Mouse (Mus musculus) midbrain, embryonic 16.5 days (tissue): Measurements from ENCODE around the gene Shisa6. TPM values are rescaled to one million over a fixed set of nuclear protein-coding genes. Genes with fewer than 3 reads are reported as not detected.

Source experiments
- ATAC-seq: fragments of 200-750 bp; cut with Nextera tagmentation; 2 replicates; pipeline ENCODE4 v1.8.0; 2017; ENCODE audit warnings: moderate TSS enrichment
- H3K27ac ChIP-seq: fragments of 300-500 bp; sonication (generic); 2 replicates; pipeline ENCODE4 v1.5.1; 2014; ENCODE audit warnings: mild to moderate bottlenecking, low read length, mixed read lengths
- H3K27me3 ChIP-seq: fragments of 300-500 bp; sonication (generic); 2 replicates; pipeline ENCODE4 v1.6.1; 2014; ENCODE audit warnings: low read depth, low read length, mixed read lengths; ENCODE audit not compliant: control insufficient read depth, insufficient read depth
- H3K36me3 ChIP-seq: fragments of 300-500 bp; sonication (generic); 2 replicates; pipeline ENCODE4 v1.6.1; 2014; ENCODE audit warnings: mild to moderate bottlenecking, low read length, moderate library complexity, mixed read lengths; ENCODE audit not compliant: control insufficient read depth, insufficient read depth
- H3K4me1 ChIP-seq: fragments of 300-500 bp; sonication (generic); 2 replicates; pipeline ENCODE4 v1.6.1; 2014; ENCODE audit warnings: mild to moderate bottlenecking, low read length, mixed read lengths; ENCODE audit not compliant: control insufficient read depth, insufficient read depth
- H3K4me2 ChIP-seq: fragments of 300-500 bp; sonication (generic); 2 replicates; pipeline ENCODE4 v1.6.1; 2014; ENCODE audit warnings: mild to moderate bottlenecking, low read length, mixed read lengths
- H3K4me3 ChIP-seq: fragments of 300-500 bp; sonication (generic); 2 replicates; pipeline ENCODE4 v1.5.1; 2014; ENCODE audit warnings: low read depth, mild to moderate bottlenecking, low read length, moderate library complexity, mixed read lengths
- H3K9ac ChIP-seq: fragments of 300-500 bp; sonication (generic); 2 replicates; pipeline ENCODE4 v1.6.1; 2014; ENCODE audit warnings: low read depth, low read length, mixed read lengths
- H3K9me3 ChIP-seq: fragments of 300-500 bp; sonication (generic); replicated peaks from 2 replicates; pipeline ENCODE4 v1.6.1; 2014; ENCODE audit warnings: mild to moderate bottlenecking, low read length, mixed read lengths; ENCODE audit not compliant: control insufficient read depth, poor library complexity, severe bottlenecking
- WGBS: fragments of 180-500 bp; shearing (Covaris S2); extraction: QIAGEN DNeasy Blood & Tissue Kit; methylation state at CpG from one replicate; pipeline ENCODE4 v1.1.7; 2014; 5-methylcytosine and 5-hydroxymethylcytosine counted together
- polyA plus RNA-seq: library from polyadenylated mRNA; unstranded; fragments of >200 nt; fragmentation: Nextera tagmentation; extraction: Ambion mirVana; gene quantifications from 2 replicates; pipeline ENCODE4 v1.2.1, GENCODE M21; 2015

Shisa6 gene
- polyA plus RNA-seq: 3.4 and 3.9 TPM in 2 replicates

DNA sequence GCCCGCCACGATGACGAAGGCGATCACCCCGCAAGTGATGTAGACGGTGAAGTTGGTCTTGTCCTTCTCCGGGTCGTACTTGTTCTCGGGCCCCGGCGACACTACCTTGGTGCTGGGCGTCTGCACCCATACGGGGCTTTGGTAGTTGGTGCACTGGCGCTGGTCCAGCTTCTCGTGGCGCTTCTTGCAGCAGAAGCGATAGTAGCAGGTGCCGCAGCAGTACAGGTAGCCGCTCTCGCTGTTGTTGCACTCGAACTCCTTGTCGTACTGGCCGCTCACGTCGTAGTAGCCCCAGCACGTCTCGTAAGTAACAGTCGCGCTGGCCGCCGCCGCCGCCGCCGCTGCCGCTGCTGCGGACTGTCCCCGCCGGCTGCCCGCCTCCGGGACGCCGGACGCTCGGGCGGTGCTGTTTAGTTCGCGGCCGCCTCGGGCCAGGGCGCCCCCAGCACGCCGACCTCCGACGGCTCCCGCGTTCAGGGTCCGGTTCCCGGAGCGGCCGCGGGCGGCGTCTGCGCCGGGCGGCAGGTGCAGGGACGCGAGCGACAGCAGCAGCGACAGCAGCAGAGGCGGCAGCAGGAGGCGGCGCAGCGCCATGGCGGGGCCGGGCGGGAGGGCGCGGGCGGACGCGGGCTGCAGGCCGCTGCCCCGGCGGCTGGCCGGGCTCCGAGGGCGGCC lies at the start of gene Shisa6:
TSS of gene Shisa6 (minus strand) at position 594 of the 675 bp plus-strand sequence.
- H3K4me2 ChIP-seq: peak within 1 kb of the TSS; percentile 78
- H3K36me3 ChIP-seq: no peaks in the 10 kb centered on the region
- H3K4me3 ChIP-seq: peak within 1 kb of the TSS; percentile 66
- H3K27ac ChIP-seq: peak within 1 kb of the TSS; percentile 55
- peaks cover 20% of the 10 kb centered on the region for H3K27me3 ChIP-seq
- peaks cover 5% of the 10 kb centered on the region for H3K4me1 ChIP-seq
- no peaks in the 10 kb centered on the region for H3K9me3 ChIP-seq
- peak within 1 kb of the TSS; percentile 73 for H3K9ac ChIP-seq
- under 1% methylated on average over 73 of the region's 89 CpGs for WGBS
- ATAC-seq: peak; percentile 70

DNA sequence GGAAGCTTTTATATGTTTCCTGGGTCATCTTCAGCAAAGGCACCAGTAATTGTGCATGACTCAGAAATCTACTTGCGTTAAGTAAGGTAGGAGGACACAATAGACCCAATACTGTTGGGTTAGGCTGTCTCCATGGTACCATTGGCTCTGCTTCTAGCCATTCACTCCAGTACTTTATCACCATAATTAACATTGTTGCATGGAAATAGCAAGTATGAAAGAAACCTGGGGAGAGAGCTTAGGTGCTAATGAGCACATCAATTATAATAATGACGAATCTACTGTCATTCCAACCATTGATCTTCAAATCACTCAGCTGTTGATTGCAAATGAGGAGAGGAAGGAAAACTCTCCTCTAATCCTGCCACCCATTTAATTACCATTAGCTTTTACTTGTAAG lies 48.1 kb upstream of the Shisa6 start:
- H3K27me3 ChIP-seq: no peaks in the 10 kb centered on the region
- H3K4me2 ChIP-seq: no peak overlapping the region
- WGBS: 17% methylated on average over 2 of the region's 2 CpGs
- no peaks in the 10 kb centered on the region for H3K4me1 ChIP-seq
- ATAC-seq: no peak
- no peak overlapping the region for H3K9ac ChIP-seq
- no peak overlapping the region for H3K27ac ChIP-seq
- H3K9me3 ChIP-seq: no peaks in the 10 kb centered on the region
- no peak overlapping the region for H3K4me3 ChIP-seq
- H3K36me3 ChIP-seq: no peaks in the 10 kb centered on the region

DNA sequence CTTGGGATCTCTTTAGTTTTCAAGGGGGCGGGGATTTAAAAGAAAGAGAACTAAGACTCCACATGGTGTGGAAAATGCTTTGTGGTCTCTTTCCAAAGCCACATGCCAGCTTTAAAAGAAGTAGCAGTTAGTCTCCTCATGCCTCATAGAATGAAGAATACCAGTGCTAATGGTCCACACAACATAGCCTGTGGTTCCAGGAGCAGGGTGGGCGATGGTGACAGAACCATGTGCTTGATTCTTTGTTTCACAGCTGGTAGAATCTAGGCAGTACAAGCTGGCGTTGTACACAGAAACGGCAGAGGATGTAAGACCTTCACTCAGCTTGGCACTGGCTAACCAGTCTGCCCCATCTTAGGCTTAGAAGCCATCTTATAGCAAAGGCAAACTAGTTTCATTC lies 43.3 kb upstream of the Shisa6 start:
- peaks cover 3% of the 10 kb centered on the region for H3K27me3 ChIP-seq
- no peak overlapping the region for H3K9ac ChIP-seq
- H3K36me3 ChIP-seq: no peaks in the 10 kb centered on the region
- no peak overlapping the region for H3K4me3 ChIP-seq
- H3K27ac ChIP-seq: no peak overlapping the region
- no peak overlapping the region for H3K4me2 ChIP-seq
- 74% methylated on average over 4 of the region's 4 CpGs for WGBS
- H3K4me1 ChIP-seq: peaks cover 8% of the 10 kb centered on the region
- 0 out of 2 replicates have a peak, but pooled peaks have one; percentile 45 for ATAC-seq
- no peaks in the 10 kb centered on the region for H3K9me3 ChIP-seq

DNA sequence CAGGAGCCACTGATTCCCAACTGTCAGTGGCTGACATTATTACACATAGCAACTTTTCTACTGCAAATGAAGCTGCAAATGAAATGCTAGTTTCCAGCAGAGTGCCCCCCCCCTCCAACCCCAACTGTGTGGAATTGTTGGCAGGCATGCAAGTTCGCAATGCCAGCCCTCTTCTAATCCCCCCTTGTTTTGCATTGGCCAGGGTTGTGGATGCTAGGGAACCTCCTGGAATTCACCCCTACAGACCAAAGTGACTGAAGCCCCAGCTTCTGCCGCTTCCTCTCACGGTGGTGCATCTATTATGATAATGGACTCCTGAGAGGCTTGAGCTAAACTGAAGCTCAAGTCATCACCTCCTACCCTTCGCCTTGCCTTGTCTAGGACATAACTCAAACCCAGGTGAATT lies 42.6 kb upstream of the Shisa6 start:
- H3K9me3 ChIP-seq: no peaks in the 10 kb centered on the region
- H3K27ac ChIP-seq: no peak overlapping the region
- no peak overlapping the region for H3K9ac ChIP-seq
- ATAC-seq: peak; percentile 62
- H3K36me3 ChIP-seq: no peaks in the 10 kb centered on the region
- WGBS: 17% methylated on average over 4 of the region's 4 CpGs
- H3K4me3 ChIP-seq: no peak overlapping the region
- peaks cover 3% of the 10 kb centered on the region for H3K27me3 ChIP-seq
- H3K4me2 ChIP-seq: no peak overlapping the region
- peaks cover 8% of the 10 kb centered on the region for H3K4me1 ChIP-seq

DNA sequence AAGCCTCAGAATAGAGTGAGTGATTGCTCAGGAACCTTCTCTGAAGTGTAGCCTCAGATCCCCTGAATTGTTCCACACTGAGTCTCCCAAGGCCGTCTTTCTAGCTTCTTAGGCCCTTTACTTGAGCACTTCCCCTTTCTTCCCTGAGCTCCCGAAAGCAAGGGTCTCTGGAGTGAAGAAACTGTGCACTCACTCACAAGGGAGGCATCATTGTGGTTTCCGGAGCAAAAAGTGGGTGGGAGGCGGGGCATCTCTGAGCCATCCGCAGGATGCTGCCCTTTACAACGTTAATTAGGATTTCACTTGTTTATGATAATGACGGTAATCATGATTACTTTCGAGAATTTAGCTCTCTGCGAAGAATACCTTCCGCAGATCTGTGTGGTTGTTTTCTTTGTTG lies 41.6 kb upstream of the Shisa6 start:
- ATAC-seq: no peak
- H3K36me3 ChIP-seq: no peaks in the 10 kb centered on the region
- peak overlapping the region; percentile 36 for H3K4me2 ChIP-seq
- H3K27ac ChIP-seq: no peak overlapping the region
- peaks cover 3% of the 10 kb centered on the region for H3K27me3 ChIP-seq
- no peak overlapping the region for H3K9ac ChIP-seq
- peaks cover 8% of the 10 kb centered on the region for H3K4me1 ChIP-seq
- H3K9me3 ChIP-seq: no peaks in the 10 kb centered on the region
- no peak overlapping the region for H3K4me3 ChIP-seq
- 11% methylated on average over 10 of the region's 10 CpGs for WGBS

DNA sequence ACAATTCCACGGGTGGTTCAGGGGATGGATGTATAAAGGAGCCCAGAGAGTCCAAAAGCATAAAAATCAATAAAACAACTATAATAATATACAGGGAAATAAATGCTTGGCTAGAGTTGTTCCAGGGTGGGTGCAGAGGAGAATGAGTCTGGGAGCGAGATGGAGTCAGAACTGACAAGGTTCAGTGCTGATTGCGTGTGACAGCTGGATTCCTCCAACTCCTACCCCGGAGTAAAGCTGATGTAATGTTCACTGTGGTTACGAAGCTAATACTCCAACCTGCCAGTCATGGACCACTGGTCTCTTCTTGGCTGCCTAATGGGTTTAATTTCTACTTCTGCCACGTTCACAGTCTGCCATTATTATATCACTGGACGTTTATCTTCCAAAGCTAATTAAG lies 36.5 kb upstream of the Shisa6 start:
- Histone ChIP-seq H3K27me3 (peaks cover 3% of the 10 kb centered on the region; the same call in 1 of the 2 replicates), H3K4me1 (no peaks in the 10 kb centered on the region), H3K4me3 (no peak overlapping the region), H3K9me3 (no peaks in the 10 kb centered on the region), H3K27ac (no peak overlapping the region), H3K4me2 (no peak overlapping the region), H3K9ac (no peak overlapping the region), H3K36me3 (no peaks in the 10 kb centered on the region)
- WGBS: 76% methylated on average over 7 of the region's 7 CpGs
- ATAC-seq: no peak

DNA sequence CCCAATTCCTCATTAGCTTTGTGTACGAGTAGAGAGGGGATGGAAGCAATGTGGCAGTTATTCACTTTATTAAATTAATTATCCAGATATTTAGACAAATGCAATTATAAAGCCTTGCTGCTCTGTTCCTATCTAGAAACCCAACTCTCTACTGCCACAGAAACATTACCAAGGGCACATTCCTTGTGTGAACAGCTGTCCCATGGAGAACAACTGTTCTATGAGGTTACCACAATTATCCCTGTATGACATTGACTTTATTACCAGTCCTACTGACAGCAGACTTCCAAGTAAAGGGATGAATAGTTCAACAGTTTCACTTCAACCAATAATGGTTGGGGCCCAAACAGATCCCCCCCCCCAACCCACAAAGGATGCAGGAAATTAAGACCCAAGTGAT lies 12.1 kb upstream of the Shisa6 start:
- H3K4me1 ChIP-seq: no peaks in the 10 kb centered on the region
- H3K36me3 ChIP-seq: no peaks in the 10 kb centered on the region
- no peak overlapping the region for H3K4me2 ChIP-seq

DNA sequence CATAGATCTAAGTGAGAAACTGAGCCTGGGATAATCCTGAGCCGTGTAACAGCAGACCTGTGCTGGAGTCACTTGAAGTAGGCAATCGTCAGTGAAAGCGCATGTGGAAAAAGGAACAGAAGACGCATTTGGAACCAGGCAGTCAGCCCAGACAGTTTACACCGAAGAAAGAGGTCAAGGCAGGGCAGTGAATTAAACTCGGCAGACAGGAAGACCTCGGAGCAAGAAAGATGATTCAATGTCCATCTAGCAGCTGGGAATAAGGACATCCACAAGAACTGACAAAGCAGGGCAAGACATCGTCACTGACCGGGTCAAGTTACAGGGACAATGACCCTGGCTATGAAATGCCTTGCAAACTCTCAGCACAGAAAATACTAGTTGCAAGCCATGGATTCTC lies 10.1 kb upstream of the Shisa6 start:
- Histone ChIP-seq H3K9me3 (no peaks in the 10 kb centered on the region), H3K27ac (no peak overlapping the region), H3K36me3 (no peaks in the 10 kb centered on the region), H3K9ac (no peak overlapping the region), H3K4me1 (no peaks in the 10 kb centered on the region), H3K27me3 (no peaks in the 10 kb centered on the region), H3K4me2 (no peak overlapping the region), H3K4me3 (no peak overlapping the region)
- no peak for ATAC-seq
- 91% methylated on average over 9 of the region's 9 CpGs for WGBS

More for the DNA sequence above, 12.1 kb upstream of the Shisa6 start:
- Histone ChIP-seq H3K4me3 (no peak overlapping the region), H3K9ac (no peak overlapping the region), H3K27me3 (no peaks in the 10 kb centered on the region), H3K27ac (no peak overlapping the region), H3K9me3 (no peaks in the 10 kb centered on the region)
- ATAC-seq: no peak
- 88% methylated on average over 1 of the region's 1 CpGs for WGBS

DNA sequence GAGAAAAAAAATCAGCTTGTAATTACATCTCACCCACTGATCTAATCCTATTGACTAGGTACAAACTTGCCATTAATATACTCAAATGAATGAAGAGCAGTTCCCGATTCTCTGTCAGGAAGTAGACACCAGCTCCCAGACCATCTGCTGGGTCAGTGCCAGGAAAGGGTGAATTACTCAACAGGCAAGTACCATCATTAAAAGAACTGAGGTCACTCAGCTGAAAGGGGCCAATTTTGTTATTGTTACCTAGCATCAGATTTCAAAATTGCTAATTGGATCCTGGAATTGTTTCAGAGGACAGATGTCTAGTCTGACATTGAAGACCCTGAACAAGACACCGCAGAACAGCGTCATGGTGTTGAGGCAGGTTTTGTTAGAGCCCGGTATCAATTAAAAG lies 9.4 kb upstream of the Shisa6 start:
- no peaks in the 10 kb centered on the region for H3K4me1 ChIP-seq
- H3K4me3 ChIP-seq: no peak overlapping the region
- ATAC-seq: no peak
- no peaks in the 10 kb centered on the region for H3K36me3 ChIP-seq
- no peak overlapping the region for H3K27ac ChIP-seq
- H3K4me2 ChIP-seq: no peak overlapping the region
- no peaks in the 10 kb centered on the region for H3K27me3 ChIP-seq
- H3K9me3 ChIP-seq: no peaks in the 10 kb centered on the region
- 66% methylated on average over 4 of the region's 4 CpGs for WGBS
- H3K9ac ChIP-seq: no peak overlapping the region
